Mouse (Mus musculus) liver, adult 2 months (tissue): ENCODE data around the gene Ttc29. TPM values are rescaled to one million over a fixed set of nuclear protein-coding genes. Genes with fewer than 3 reads are reported as not detected.

Experiments used
- DNase-seq: peaks from one replicate; pipeline ENCODE4 v3.0.0-alpha.2; 2011; ENCODE audit warnings: low read depth, low spot score; ENCODE audit errors: extremely low read depth
- H3K27ac ChIP-seq: fragments of 200-500 bp; replicated peaks from 2 replicates; pipeline ENCODE4 v1.5.1; 2012; ENCODE audit warnings: low read depth, mild to moderate bottlenecking, control low read depth, inconsistent platforms, low read length; ENCODE audit not compliant: insufficient read depth
- H3K27me3 ChIP-seq: fragments of 200-500 bp; 2 replicates; pipeline ENCODE4 v1.6.1; 2012; ENCODE audit warnings: mild to moderate bottlenecking, moderate library complexity, low read length, inconsistent platforms; ENCODE audit not compliant: control insufficient read depth, insufficient read depth
- H3K36me3 ChIP-seq: fragments of 200-500 bp; 2 replicates; pipeline ENCODE4 v1.6.1; 2012; ENCODE audit warnings: low read length, inconsistent platforms; ENCODE audit not compliant: control insufficient read depth, insufficient read depth
- H3K4me1 ChIP-seq: fragments of 200-500 bp; 2 replicates; pipeline ENCODE4 v1.6.1; 2011; ENCODE audit warnings: low read length; ENCODE audit not compliant: control insufficient read depth, insufficient read depth
- H3K4me3 ChIP-seq: fragments of 200-500 bp; 2 replicates; pipeline ENCODE4 v1.5.1; 2011; ENCODE audit warnings: low read depth, mild to moderate bottlenecking, control low read depth, low read length, moderate library complexity; ENCODE audit not compliant: insufficient read depth
- H3K79me2 ChIP-seq: fragments of 200-500 bp; 2 replicates; pipeline ENCODE4 v1.6.1; 2012; ENCODE audit warnings: inconsistent platforms, mild to moderate bottlenecking, low read length, moderate library complexity; ENCODE audit not compliant: control insufficient read depth, insufficient read depth
- H3K9ac ChIP-seq: fragments of 200-500 bp; 2 replicates; pipeline ENCODE4 v1.6.1; 2012; ENCODE audit warnings: low read depth, mild to moderate bottlenecking, control low read depth, inconsistent platforms, low read length
- CTCF ChIP-seq: fragments of 200-500 bp; IDR thresholded peaks from 2 replicates; pipeline ENCODE4 v1.5.1; 2011; ENCODE audit warnings: low read depth, low read length, control low read depth
- POLR2A ChIP-seq: fragments of 200-500 bp; IDR thresholded peaks from 2 replicates; pipeline ENCODE4 v1.6.1; 2011; ENCODE audit warnings: low read length, control low read depth; ENCODE audit not compliant: insufficient read depth; ENCODE audit errors: extremely low read depth
- WGBS: fragments of 180-500 bp; shearing (Covaris S2); methylation state at CpG from one replicate; pipeline ENCODE4 v1.1.7; 2018; 5-methylcytosine and 5-hydroxymethylcytosine counted together
- polyA plus RNA-seq: library from polyadenylated mRNA; depleted of rRNA; stranded (reverse); fragments of >200 nt; gene quantifications from 2 replicates; pipeline ENCODE4 v1.2.3, GENCODE M21; 2012
- total RNA-seq: library from RNA; depleted of rRNA; stranded (reverse); fragments of >200 nt; gene quantifications from 2 replicates; pipeline ENCODE4 v1.2.3, GENCODE M21; 2014

Gene Ttc29
- total and polyA plus RNA-seq, 2 experiments = not detected

DNA sequence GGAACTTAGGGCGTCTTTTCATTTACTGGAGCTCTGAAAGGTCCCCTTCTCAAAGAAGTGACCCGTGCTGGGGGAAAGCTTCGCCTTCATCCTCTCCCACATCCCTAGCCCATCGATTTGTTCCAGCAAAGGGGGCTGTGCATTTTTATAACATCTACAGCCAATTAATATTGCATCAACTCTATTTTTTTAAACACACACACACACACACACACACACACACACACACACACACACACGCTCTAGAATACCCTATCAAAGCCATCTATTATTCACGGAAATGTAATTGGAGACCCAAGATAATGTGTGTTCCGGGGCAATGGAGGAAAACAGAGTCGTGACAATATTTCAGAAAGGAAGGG is 214.7 kb downstream of the Ttc29 start:
- Histone ChIP-seq H3K27ac (no peak overlapping the region), H3K79me2 (no peaks in the 10 kb centered on the region), H3K4me3 (no peak overlapping the region), H3K36me3 (no peaks in the 10 kb centered on the region), H3K4me1 (no peaks in the 10 kb centered on the region), H3K27me3 (peaks cover 5% of the 10 kb centered on the region; the same call in 1 of the 2 replicates), H3K9ac (no peak overlapping the region)
- TF ChIP-seq CTCF = no peak
- no peak for TF ChIP-seq POLR2A
- 7% methylated on average over 8 of the region's 8 CpGs for WGBS
- DNase-seq = no peak

GRCm38 (mm10) chr8:78428148-78428547 is 215.1 kb downstream of the Ttc29 start:
- Histone ChIP-seq H3K27ac (no peak overlapping the region), H3K79me2 (no peaks in the 10 kb centered on the region), H3K4me3 (no peak overlapping the region), H3K36me3 (no peaks in the 10 kb centered on the region), H3K27me3 (peaks cover 5% of the 10 kb centered on the region; the same call in 1 of the 2 replicates), H3K4me1 (no peaks in the 10 kb centered on the region), H3K9ac (no peak overlapping the region)
- no peak for DNase-seq
- WGBS = 14% methylated on average over 11 of the region's 11 CpGs
- TF ChIP-seq POLR2A (no peak), CTCF (no peak)

DNA sequence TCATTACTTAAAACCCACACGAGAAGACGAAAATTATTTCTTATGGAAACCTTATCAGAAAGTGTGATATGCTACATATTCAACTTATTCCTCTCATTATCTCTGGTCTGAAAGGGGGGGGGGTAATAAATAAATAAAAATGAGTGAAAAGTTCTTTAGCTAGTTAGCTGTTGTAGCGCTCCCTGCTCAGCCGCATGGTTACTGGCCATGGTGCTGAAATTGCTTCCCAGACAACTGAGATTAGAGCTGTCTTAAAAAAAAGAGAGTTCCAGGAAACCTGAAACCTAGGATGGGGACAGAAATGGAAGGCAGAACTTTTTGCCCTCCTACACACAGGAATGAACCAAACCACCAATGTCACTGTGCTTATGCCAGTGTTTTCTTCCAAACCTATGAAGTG is 218.3 kb downstream of the Ttc29 start:
- no peaks in the 10 kb centered on the region for H3K79me2 ChIP-seq
- 9% methylated on average over 4 of the region's 4 CpGs for WGBS
- peaks cover 11% of the 10 kb centered on the region for H3K27me3 ChIP-seq
- no peak overlapping the region for H3K9ac ChIP-seq
- DNase-seq = no peak
- no peaks in the 10 kb centered on the region for H3K4me1 ChIP-seq
- no peak overlapping the region for H3K4me3 ChIP-seq
- TF ChIP-seq CTCF (no peak), POLR2A (no peak)
- H3K27ac ChIP-seq = no peak overlapping the region
- no peaks in the 10 kb centered on the region for H3K36me3 ChIP-seq

DNA sequence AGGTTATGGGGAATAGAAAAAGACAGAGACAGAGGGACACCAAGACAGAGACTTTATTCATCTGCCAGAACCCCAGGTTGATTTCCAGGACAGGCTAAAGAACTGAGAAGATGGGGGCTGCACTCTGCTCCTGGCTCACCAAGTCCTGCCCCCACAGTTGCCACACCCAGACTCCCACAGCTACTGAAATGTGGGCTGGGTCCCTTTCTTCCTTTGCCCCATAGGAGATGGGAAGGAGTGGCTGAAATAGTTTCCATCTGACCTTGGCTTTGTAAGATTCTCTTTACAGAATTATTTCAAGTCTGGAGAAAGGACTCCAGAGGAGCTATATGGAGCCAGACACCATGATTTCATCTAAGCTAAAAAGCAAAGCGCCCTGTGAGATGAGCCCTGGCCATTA is 219.4 kb downstream of the Ttc29 start:
- DNase-seq = no peak
- Histone ChIP-seq H3K79me2 (no peaks in the 10 kb centered on the region), H3K4me1 (no peaks in the 10 kb centered on the region), H3K9ac (no peak overlapping the region), H3K27ac (no peak overlapping the region), H3K36me3 (no peaks in the 10 kb centered on the region), H3K27me3 (peaks cover 17% of the 10 kb centered on the region), H3K4me3 (no peak overlapping the region)
- 36% methylated on average over 1 of the region's 1 CpGs for WGBS
- TF ChIP-seq CTCF = no peak
- TF ChIP-seq POLR2A = no peak

DNA sequence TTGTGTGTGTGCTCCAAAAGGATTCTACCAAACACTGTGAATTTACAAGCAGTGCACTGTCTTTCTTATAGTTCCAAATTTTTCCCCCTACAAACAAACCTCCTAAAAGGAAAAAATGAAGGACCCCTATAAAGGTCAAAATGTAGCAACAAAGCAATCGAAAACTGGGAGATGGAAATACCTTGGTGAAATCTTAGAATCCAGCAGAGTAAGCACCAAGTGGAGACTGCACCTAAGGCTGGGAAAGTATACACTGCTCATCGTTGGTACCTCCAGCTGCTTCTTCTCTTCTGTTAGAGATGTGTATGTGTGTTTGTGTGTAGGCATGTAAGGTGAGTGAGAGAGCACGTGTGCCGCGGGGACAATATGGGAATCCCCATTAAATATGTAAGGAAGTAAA is 220.2 kb downstream of the Ttc29 start:
- peaks cover 20% of the 10 kb centered on the region for H3K27me3 ChIP-seq
- WGBS = 22% methylated on average over 5 of the region's 5 CpGs
- no peak overlapping the region for H3K27ac ChIP-seq
- H3K36me3 ChIP-seq = no peaks in the 10 kb centered on the region
- TF ChIP-seq POLR2A (no peak), CTCF (no peak)
- DNase-seq = no peak
- H3K4me1 ChIP-seq = no peaks in the 10 kb centered on the region
- no peak overlapping the region for H3K9ac ChIP-seq
- no peaks in the 10 kb centered on the region for H3K79me2 ChIP-seq
- H3K4me3 ChIP-seq = no peak overlapping the region

DNA sequence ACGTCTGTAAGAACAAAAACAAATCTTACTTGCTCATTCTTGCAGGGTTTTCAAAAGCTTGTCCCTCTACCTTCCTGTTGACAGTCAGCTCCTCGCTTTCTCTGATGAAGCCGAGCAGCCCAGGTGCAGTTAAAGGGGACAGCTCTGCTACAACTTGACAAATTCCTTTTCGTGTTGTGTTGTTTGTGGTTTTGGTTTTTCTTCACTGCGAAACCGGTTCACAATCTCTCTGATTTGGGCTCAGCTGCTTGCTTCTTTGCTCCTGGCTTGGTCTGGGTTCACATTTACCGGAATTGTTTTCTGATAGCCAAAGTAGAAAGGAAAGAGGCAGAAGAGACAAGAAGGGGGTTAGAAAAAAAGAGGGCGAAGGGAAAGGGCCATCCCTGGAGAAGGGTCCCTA is 221.2 kb downstream of the Ttc29 start:
- peaks cover 20% of the 10 kb centered on the region for H3K27me3 ChIP-seq
- H3K4me3 ChIP-seq = no peak overlapping the region
- 8% methylated on average over 8 of the region's 8 CpGs for WGBS
- H3K36me3 ChIP-seq = no peaks in the 10 kb centered on the region
- H3K27ac ChIP-seq = no peak overlapping the region
- no peak for DNase-seq
- H3K79me2 ChIP-seq = no peaks in the 10 kb centered on the region
- no peaks in the 10 kb centered on the region for H3K4me1 ChIP-seq
- TF ChIP-seq CTCF = no peak
- no peak overlapping the region for H3K9ac ChIP-seq
